Mouse (Mus musculus) thymus, postnatal 25 days (tissue): ENCODE data around the gene Flot1.

Experiments used
- DNase-seq: peaks from one replicate; pipeline ENCODE4 v3.0.0; 2022

Gene Flot1

DNA sequence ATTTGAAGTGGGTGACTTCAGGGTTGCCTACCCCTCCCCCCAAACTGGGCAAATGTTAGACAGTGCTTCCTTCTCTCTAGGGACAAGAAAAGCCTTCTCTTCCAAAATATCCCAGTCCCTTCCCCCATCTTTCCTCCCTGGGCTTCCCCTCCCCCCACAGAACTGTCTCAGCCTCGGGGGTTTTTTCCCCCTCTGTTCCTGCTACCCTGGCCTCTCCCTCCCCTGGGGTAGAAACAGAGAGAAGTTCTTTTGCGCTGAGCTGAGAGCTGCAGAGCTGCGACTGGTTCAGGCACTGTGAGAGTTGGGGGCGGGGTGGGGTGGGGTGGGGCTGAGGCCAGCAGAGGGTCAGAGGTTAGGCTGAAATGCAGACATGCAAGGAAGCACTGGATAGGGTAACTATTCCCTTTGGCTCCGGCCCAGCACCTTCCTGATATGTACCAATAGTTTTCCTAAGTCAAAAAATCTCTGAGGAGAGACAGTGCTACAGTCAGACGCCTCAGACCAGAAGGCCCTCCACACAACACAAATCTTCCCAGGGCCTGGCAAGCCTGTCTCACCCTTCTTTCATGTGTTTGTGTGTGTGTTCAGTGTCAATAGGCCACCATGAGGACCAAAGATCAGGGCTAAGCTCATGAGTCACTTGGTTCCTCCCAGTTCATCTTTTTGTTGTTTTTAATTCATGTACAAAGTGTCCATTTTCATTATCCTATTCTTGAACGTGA, 46.5 kb downstream of the Flot1 start:
- peak; percentile 64 for DNase-seq

GRCm38 (mm10) chr17:35870151-35870883, 47.3 kb downstream of the Flot1 start:
- peak; percentile 89 for DNase-seq

DNA sequence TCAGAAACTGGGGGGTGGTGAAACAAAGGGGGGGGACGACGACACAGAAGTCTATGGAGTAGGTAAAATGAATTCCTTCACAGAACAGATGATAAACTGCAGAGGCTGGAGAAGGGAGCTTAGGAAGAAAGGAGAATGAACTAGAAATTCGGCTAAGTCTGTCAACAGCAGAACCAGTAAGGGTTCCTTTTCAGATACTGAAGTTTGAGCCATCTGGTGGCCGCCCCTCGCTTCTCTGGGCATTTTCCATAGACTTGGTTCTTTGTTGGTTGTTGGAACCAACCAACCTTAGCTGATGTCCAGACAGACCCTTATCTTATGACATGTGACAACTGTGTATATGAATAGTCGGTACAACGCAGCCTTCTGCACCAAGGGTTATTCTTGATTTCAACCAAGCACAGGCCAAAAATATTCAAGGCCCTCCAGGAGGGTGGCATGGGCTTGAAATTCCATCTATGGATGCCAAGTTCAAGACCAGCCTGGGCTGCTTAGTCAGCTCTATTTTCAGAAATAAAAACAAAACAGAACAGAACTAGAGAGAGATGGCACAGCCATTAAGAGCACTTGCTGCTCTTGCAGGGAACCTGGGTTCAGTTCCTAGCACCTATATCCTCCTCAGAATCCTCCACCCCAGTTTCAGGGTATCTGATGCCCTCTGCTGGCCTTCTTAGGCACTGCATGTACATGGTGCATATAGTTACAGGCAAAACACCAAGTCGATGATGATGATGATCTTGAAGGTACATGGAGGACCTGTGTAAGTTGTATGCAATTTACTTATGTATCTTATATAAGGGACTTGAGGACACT, 48.1 kb downstream of the Flot1 start:
- DNase-seq: peak; percentile 58

- peak; percentile 91 for DNase-seq
Observed at GRCm38 (mm10) chr17:35873774-35874519, 50.9 kb downstream of the Flot1 start.

GRCm38 (mm10) chr17:35874721-35875120, 51.7 kb downstream of the Flot1 start:
- DNase-seq: no peak

GRCm38 (mm10) chr17:35879245-35880057, 56.4 kb downstream of the Flot1 start, which contains the start of gene Dhx16:
TSS of gene Dhx16 (plus strand) at chr17:35879819.
- DNase-seq: peak; percentile 95
